Mouse (Mus musculus) MEL (cell line): ENCODE results near the gene Adamtsl1. TPM values are rescaled to one million over a fixed set of nuclear protein-coding genes. Genes with fewer than 3 reads are reported as not detected.

ENCODE experiments used
- DNase-seq: peaks from one replicate; pipeline ENCODE4 v3.0.0; 2011; ENCODE audit warnings: low read depth, low spot score
- H3K27ac ChIP-seq: 2 replicates; pipeline ENCODE4 v1.5.1; 2012; ENCODE audit warnings: low read depth, mild to moderate bottlenecking, control low read depth, low read length, moderate library complexity; ENCODE audit not compliant: control insufficient read depth
- H3K27me3 ChIP-seq, 2 experiments: fragments of 150-350 bp in 1 of 2; sonication (generic) in 1 of 2; 2 replicates each; pipeline ENCODE4 v1.6.1; 2012; ENCODE audit warnings: low read length in 2 of 2, mild to moderate bottlenecking in 2 of 2, improper control_type of control experiment in 1 of 2, moderate library complexity in 1 of 2; ENCODE audit not compliant: insufficient read depth in 2 of 2, control insufficient read depth in 1 of 2
- H3K36me3 ChIP-seq, 2 experiments: 2 replicates each; pipeline ENCODE4 v1.6.1; 2012 to 2014; ENCODE audit warnings: low read length in 2 of 2, improper control_type of control experiment in 1 of 2, inconsistent platforms in 1 of 2, mild to moderate bottlenecking in 1 of 2; ENCODE audit not compliant: insufficient read depth in 2 of 2, control insufficient read depth in 1 of 2
- H3K4me1 ChIP-seq, 2 experiments: fragments of 150-350 bp in 1 of 2; sonication (generic) in 1 of 2; 2 replicates each; pipeline ENCODE4 v1.6.1; 2012; ENCODE audit warnings: low read length in 2 of 2, improper control_type of control experiment in 1 of 2, mild to moderate bottlenecking in 1 of 2; ENCODE audit not compliant: insufficient read depth in 2 of 2, control insufficient read depth in 1 of 2
- H3K4me3 ChIP-seq, 2 experiments: fragments of 150-350 bp in 1 of 2; sonication (generic) in 1 of 2; 2 replicates each; pipeline ENCODE4 v1.5.1; 2012; ENCODE audit warnings: low read depth in 2 of 2, low read length in 2 of 2, mild to moderate bottlenecking in 2 of 2, moderate library complexity in 2 of 2, control low read depth in 1 of 2, improper control_type of control experiment in 1 of 2; ENCODE audit not compliant: control insufficient read depth in 1 of 2, insufficient read depth in 1 of 2
- H3K79me2 ChIP-seq: 2 replicates; pipeline ENCODE4 v1.6.1; 2012; ENCODE audit warnings: mild to moderate bottlenecking, low read length, moderate library complexity; ENCODE audit not compliant: control insufficient read depth, poor library complexity, insufficient read depth
- H3K9ac ChIP-seq: 2 replicates; pipeline ENCODE4 v1.6.1; 2012; ENCODE audit warnings: low read depth, mild to moderate bottlenecking, control low read depth, low read length, moderate library complexity; ENCODE audit not compliant: control insufficient read depth, poor library complexity, severe bottlenecking
- H3K9me3 ChIP-seq: fragments of 150-350 bp; sonication (generic); replicated peaks from 2 replicates; pipeline ENCODE4 v1.6.1; 2012; ENCODE audit warnings: mild to moderate bottlenecking, low read length, improper control_type of control experiment, moderate library complexity; ENCODE audit not compliant: insufficient read depth
- BHLHE40 ChIP-seq: IDR thresholded peaks from 2 replicates; pipeline ENCODE4 v1.6.1; 2012; ENCODE audit warnings: low read depth, mild to moderate bottlenecking, inconsistent platforms, low read length, improper control_type of control experiment, borderline replicate concordance
- CHD1 ChIP-seq: IDR thresholded peaks from 2 replicates; pipeline ENCODE4 v1.6.1; 2012; ENCODE audit warnings: low read depth, mild to moderate bottlenecking, inconsistent platforms, low read length, improper control_type of control experiment
- CTCF ChIP-seq, 3 experiments: IDR thresholded peaks in 2 of 3; conservative IDR thresholded peaks in 1 of 3; 2 replicates each; pipeline ENCODE4 v1.5.1; 2011 to 2012; ENCODE audit warnings: low read length in 3 of 3, low read depth in 2 of 3, mild to moderate bottlenecking in 2 of 3, improper control_type of control experiment in 1 of 3, inconsistent platforms in 1 of 3, mixed read lengths in 1 of 3, moderate library complexity in 1 of 3; ENCODE audit not compliant: control insufficient read depth in 1 of 3, insufficient read depth in 1 of 3, poor library complexity in 1 of 3, severe bottlenecking in 1 of 3
- ELF1 ChIP-seq: IDR thresholded peaks from 2 replicates; pipeline ENCODE4 v1.6.1; 2014; ENCODE audit warnings: low read depth, mild to moderate bottlenecking, inconsistent platforms, low read length, improper control_type of control experiment, moderate library complexity
- GABPA ChIP-seq: IDR thresholded peaks from 2 replicates; pipeline ENCODE4 v1.6.1; 2012; ENCODE audit warnings: low read depth, mild to moderate bottlenecking, inconsistent platforms, low read length, improper control_type of control experiment, moderate library complexity
- GATA1 ChIP-seq: IDR thresholded peaks from 2 replicates; pipeline ENCODE4 v1.6.1; 2011; ENCODE audit warnings: low read depth, low read length, improper control_type of control experiment
- MAFK ChIP-seq: IDR thresholded peaks from 2 replicates; pipeline ENCODE4 v1.6.1; 2011; ENCODE audit warnings: low read depth, mild to moderate bottlenecking, low read length, improper control_type of control experiment, borderline replicate concordance
- MAX ChIP-seq: IDR thresholded peaks from 2 replicates; pipeline ENCODE4 v1.6.1; 2011; ENCODE audit warnings: low read length, improper control_type of control experiment
- MAZ ChIP-seq: IDR thresholded peaks from 2 replicates; pipeline ENCODE4 v1.6.1; 2012; ENCODE audit warnings: low read depth, mild to moderate bottlenecking, inconsistent platforms, low read length, improper control_type of control experiment
- MEF2A ChIP-seq: IDR thresholded peaks from 2 replicates; pipeline ENCODE4 v1.6.1; 2014; ENCODE audit warnings: low read depth, mild to moderate bottlenecking, inconsistent platforms, low read length, improper control_type of control experiment; ENCODE audit not compliant: poor library complexity, insufficient replicate concordance, severe bottlenecking; ENCODE audit errors: extremely low read depth
- MYB ChIP-seq: IDR thresholded peaks from 2 replicates; pipeline ENCODE4 v1.6.1; 2011; ENCODE audit warnings: mild to moderate bottlenecking, low read depth, low read length, improper control_type of control experiment
- MYC ChIP-seq: IDR thresholded peaks from 2 replicates; pipeline ENCODE4 v1.6.1; 2011; ENCODE audit warnings: low read depth, mild to moderate bottlenecking, low read length, improper control_type of control experiment, moderate library complexity
- NELFE ChIP-seq: IDR thresholded peaks from 2 replicates; pipeline ENCODE4 v1.6.1; 2011; ENCODE audit warnings: low read depth, low read length, improper control_type of control experiment
- POLR2A ChIP-seq, 2 experiments: IDR thresholded peaks; 2 replicates each; pipeline ENCODE4 v1.6.1; 2011 to 2012; ENCODE audit warnings: low read length in 2 of 2, mild to moderate bottlenecking in 2 of 2, control low read depth in 1 of 2, improper control_type of control experiment in 1 of 2, low read depth in 1 of 2, moderate library complexity in 1 of 2; ENCODE audit not compliant: control insufficient read depth in 1 of 2, insufficient read depth in 1 of 2, poor library complexity in 1 of 2
- POLR2AphosphoS5 ChIP-seq: IDR thresholded peaks from 2 replicates; pipeline ENCODE4 v1.6.1; 2012; ENCODE audit warnings: low read depth, borderline replicate concordance, mild to moderate bottlenecking, inconsistent platforms, low read length, moderate library complexity, mixed read lengths
- RCOR1 ChIP-seq: IDR thresholded peaks from 2 replicates; pipeline ENCODE4 v1.6.1; 2012; ENCODE audit warnings: low read depth, mild to moderate bottlenecking, inconsistent platforms, low read length, improper control_type of control experiment
- TAL1 ChIP-seq: IDR thresholded peaks from 2 replicates; pipeline ENCODE4 v1.6.1; 2012; ENCODE audit warnings: mild to moderate bottlenecking, inconsistent platforms, low read length, moderate library complexity, mixed read lengths
- TCF12 ChIP-seq: IDR thresholded peaks from 2 replicates; pipeline ENCODE4 v1.6.1; 2014; ENCODE audit warnings: low read depth, mild to moderate bottlenecking, inconsistent platforms, low read length, improper control_type of control experiment, moderate library complexity
- USF2 ChIP-seq, 2 experiments: IDR thresholded peaks; 2 replicates each; pipeline ENCODE4 v1.6.1; 2011 to 2012; ENCODE audit warnings: improper control_type of control experiment in 2 of 2, low read length in 2 of 2, borderline replicate concordance in 1 of 2, inconsistent platforms in 1 of 2, low read depth in 1 of 2, mild to moderate bottlenecking in 1 of 2; ENCODE audit not compliant: insufficient read depth in 1 of 2
- ZC3H11A ChIP-seq: IDR thresholded peaks from 2 replicates; pipeline ENCODE4 v1.6.1; 2012; ENCODE audit warnings: low read depth, mild to moderate bottlenecking, inconsistent platforms, low read length, improper control_type of control experiment
- ZKSCAN1 ChIP-seq: IDR thresholded peaks from 2 replicates; pipeline ENCODE4 v1.6.1; 2012; ENCODE audit warnings: low read depth, mild to moderate bottlenecking, inconsistent platforms, low read length, improper control_type of control experiment, moderate library complexity
- ZMIZ1 ChIP-seq: IDR thresholded peaks from 2 replicates; pipeline ENCODE4 v1.6.1; 2012; ENCODE audit warnings: low read depth, mild to moderate bottlenecking, inconsistent platforms, low read length, improper control_type of control experiment, moderate library complexity
- polyA plus RNA-seq, 2 experiments: library from polyadenylated mRNA; stranded (reverse) in 1 of 2; unstranded in 1 of 2; fragments of >175 nt in 1 of 2; fragments of >200 nt in 1 of 2; gene quantifications; 2 replicates each; pipeline versions ENCODE4 v1.2.1 to v1.2.4; 2012; ENCODE audit warnings: low replicate concordance in 2 of 2, low read depth in 1 of 2; ENCODE audit not compliant: insufficient read length in 2 of 2, insufficient read depth in 1 of 2, missing spikeins in 1 of 2
- total RNA-seq: library from RNA; depleted of rRNA; stranded (reverse); fragments of 300-350 nt; gene quantifications from 2 replicates; pipeline ENCODE4 v1.2.3, GENCODE M21; 2012

Gene Adamtsl1
- total and polyA plus RNA-seq, 3 experiments, result not detected

GRCm38 (mm10) chr4:86353550-86353949, 839.6 kb downstream of the Adamtsl1 start:
- H3K4me3 ChIP-seq, result no peak overlapping the region
- no peak overlapping the region for H3K27ac ChIP-seq
- H3K9me3 ChIP-seq, result no peaks in the 10 kb centered on the region
- H3K9ac ChIP-seq, result no peak overlapping the region
- TF ChIP-seq GATA1 (no peak), BHLHE40 (no peak), RCOR1 (no peak), TCF12 (no peak), USF2 (IDR thresholded peaks at IDR 0.05; ENCODE audit: borderline replicate concordance in 1 of 2, insufficient read depth in 1 of 2, low read depth in 1 of 2, low read length in 2 of 2) (no peak), MYC (no peak), CTCF (IDR thresholded peaks at IDR 0.05 in 2 of 3, conservative IDR thresholded peaks at IDR 0.05 in 1 of 3; ENCODE audit: control insufficient read depth in 1 of 3, insufficient read depth in 1 of 3, low read depth in 2 of 3, low read length in 3 of 3, poor library complexity in 1 of 3, severe bottlenecking in 1 of 3) (no peak), MAX (no peak), ZMIZ1 (no peak), NELFE (no peak), POLR2AphosphoS5 (no peak), MAZ (no peak), MYB (no peak), POLR2A (IDR thresholded peaks at IDR 0.05; ENCODE audit: control insufficient read depth in 1 of 2, insufficient read depth in 1 of 2, low read depth in 1 of 2, low read length in 2 of 2, poor library complexity in 1 of 2) (no peak), ZC3H11A (no peak)
- TF ChIP-seq, all 39 proteins: peak for 0
- Histone ChIP-seq H3K4me1 (no peaks in the 10 kb centered on the region), H3K27me3 (no peaks in the 10 kb centered on the region), H3K79me2 (no peaks in the 10 kb centered on the region), H3K36me3 (no peaks in the 10 kb centered on the region)
- no peak for DNase-seq

GRCm38 (mm10) chr4:86359398-86359797, 845.4 kb downstream of the Adamtsl1 start:
- H3K9me3 ChIP-seq, result no peaks in the 10 kb centered on the region
- DNase-seq, result no peak
- no peak overlapping the region for H3K27ac ChIP-seq
- H3K4me3 ChIP-seq, result no peak overlapping the region
- H3K36me3 ChIP-seq, result no peaks in the 10 kb centered on the region
- no peaks in the 10 kb centered on the region for H3K4me1 ChIP-seq
- H3K79me2 ChIP-seq, result no peaks in the 10 kb centered on the region
- H3K9ac ChIP-seq, result no peak overlapping the region
- H3K27me3 ChIP-seq, result no peaks in the 10 kb centered on the region
- TF ChIP-seq ELF1 (no peak), MAX (no peak), ZKSCAN1 (no peak), CHD1 (no peak), POLR2A (IDR thresholded peaks at IDR 0.05; ENCODE audit: control insufficient read depth in 1 of 2, insufficient read depth in 1 of 2, low read depth in 1 of 2, low read length in 2 of 2, poor library complexity in 1 of 2) (no peak), GABPA (no peak), MEF2A (no peak), MAZ (no peak), USF2 (IDR thresholded peaks at IDR 0.05; ENCODE audit: borderline replicate concordance in 1 of 2, insufficient read depth in 1 of 2, low read depth in 1 of 2, low read length in 2 of 2) (no peak), MAFK (no peak), ZMIZ1 (no peak), BHLHE40 (no peak), TAL1 (no peak)
- TF ChIP-seq, all 39 proteins: peak for 0
